Mouse (Mus musculus) forebrain, embryonic 16.5 days (tissue): ENCODE results near the gene Grin2b. TPM values are rescaled to one million over a fixed set of nuclear protein-coding genes. Genes with fewer than 3 reads are reported as not detected.

Source experiments
- ATAC-seq: fragments of 200-750 bp; cut with Nextera tagmentation; 2 replicates; pipeline ENCODE4 v1.8.0; 2017; ENCODE audit warnings: mild to moderate bottlenecking, moderate library complexity
- H3K27ac ChIP-seq: fragments of 300-500 bp; sonication (generic); 2 replicates; pipeline ENCODE4 v1.5.1; 2014; ENCODE audit warnings: low read length, control low read depth
- H3K27me3 ChIP-seq: fragments of 300-500 bp; sonication (generic); replicated peaks from 2 replicates; pipeline ENCODE4 v1.6.1; 2014; ENCODE audit warnings: low read length; ENCODE audit not compliant: control insufficient read depth, insufficient read depth
- H3K36me3 ChIP-seq: fragments of 300-500 bp; sonication (generic); 2 replicates; pipeline ENCODE4 v1.6.1; 2014; ENCODE audit not compliant: control insufficient read depth, insufficient read depth
- H3K4me1 ChIP-seq: fragments of 300-500 bp; sonication (generic); replicated peaks from 2 replicates; pipeline ENCODE4 v1.6.1; 2014; ENCODE audit warnings: low read length; ENCODE audit not compliant: control insufficient read depth, insufficient read depth
- H3K4me2 ChIP-seq: fragments of 300-500 bp; sonication (generic); 2 replicates; pipeline ENCODE4 v1.6.1; 2014; ENCODE audit warnings: mild to moderate bottlenecking, low read length, control low read depth
- H3K4me3 ChIP-seq: fragments of 300-500 bp; sonication (generic); replicated peaks from 2 replicates; pipeline ENCODE4 v1.5.1; 2014; ENCODE audit warnings: mild to moderate bottlenecking, low read length, control low read depth
- H3K9ac ChIP-seq: fragments of 300-500 bp; sonication (generic); replicated peaks from 2 replicates; pipeline ENCODE4 v1.6.1; 2014; ENCODE audit warnings: low read depth, low read length, control low read depth
- H3K9me3 ChIP-seq: fragments of 300-500 bp; sonication (generic); 2 replicates; pipeline ENCODE4 v1.6.1; 2016; ENCODE audit warnings: low read length; ENCODE audit not compliant: control insufficient read depth
- WGBS: fragments of 180-500 bp; shearing (Covaris S2); extraction: QIAGEN DNeasy Blood & Tissue Kit; methylation state at CpG from one replicate; pipeline ENCODE4 v1.1.7; 2014; 5-methylcytosine and 5-hydroxymethylcytosine counted together
- polyA plus RNA-seq: library from polyadenylated mRNA; unstranded; fragments of >200 nt; fragmentation: Nextera tagmentation; extraction: Ambion mirVana; gene quantifications from 2 replicates; pipeline ENCODE4 v1.2.1, GENCODE M21; 2015

Grin2b gene
- polyA plus RNA-seq = 77.0 and 114 TPM in 2 replicates

- under 1% methylated on average over 15 of the region's 30 CpGs for WGBS
- Histone ChIP-seq H3K9ac (peak within 1 kb of the TSS; percentile 79), H3K27ac (peak within 1 kb of the TSS; percentile 90), H3K4me3 (peak within 1 kb of the TSS; percentile 59), H3K27me3 (no peaks in the 10 kb centered on the region), H3K4me1 (peaks cover 11% of the 10 kb centered on the region), H3K9me3 (no peaks in the 10 kb centered on the region), H3K4me2 (peak within 1 kb of the TSS; percentile 71), H3K36me3 (no peaks in the 10 kb centered on the region)
- ATAC-seq = peak; percentile 79
These were observed at the start of gene Grin2b for GRCm38 (mm10) chr6:136173191-136173896. Gene Grin2b, minus strand, starts transcription at chr6:136173511.

- Histone ChIP-seq H3K36me3 (no peaks in the 10 kb centered on the region), H3K9me3 (no peaks in the 10 kb centered on the region), H3K4me2 (no peak overlapping the region), H3K27me3 (no peaks in the 10 kb centered on the region), H3K9ac (no peak overlapping the region), H3K4me1 (no peaks in the 10 kb centered on the region), H3K27ac (no peak overlapping the region), H3K4me3 (no peak overlapping the region)
- WGBS = 91% methylated on average over 3 of the region's 3 CpGs
- ATAC-seq = no peak
These were observed 48.6 kb upstream of the Grin2b start for GRCm38 (mm10) chr6:136221894-136222293.

- Histone ChIP-seq H3K4me3 (no peak overlapping the region), H3K4me2 (no peak overlapping the region), H3K9me3 (no peaks in the 10 kb centered on the region), H3K4me1 (no peaks in the 10 kb centered on the region), H3K27me3 (no peaks in the 10 kb centered on the region), H3K36me3 (no peaks in the 10 kb centered on the region), H3K9ac (no peak overlapping the region), H3K27ac (no peak overlapping the region)
- WGBS = 47% methylated on average over 3 of the region's 3 CpGs
- ATAC-seq = no peak
These were observed 37.1 kb upstream of the Grin2b start for GRCm38 (mm10) chr6:136210442-136210841.

- no peaks in the 10 kb centered on the region for H3K4me1 ChIP-seq
- no peak overlapping the region for H3K4me2 ChIP-seq
- no peaks in the 10 kb centered on the region for H3K36me3 ChIP-seq
- no peaks in the 10 kb centered on the region for H3K9me3 ChIP-seq
- H3K9ac ChIP-seq = no peak overlapping the region
- H3K27me3 ChIP-seq = no peaks in the 10 kb centered on the region
- no peak overlapping the region for H3K4me3 ChIP-seq
- no peak overlapping the region for H3K27ac ChIP-seq
- ATAC-seq = no peak
- 94% methylated on average over 2 of the region's 2 CpGs for WGBS
These were observed 26.5 kb upstream of the Grin2b start for GRCm38 (mm10) chr6:136199814-136200213.

GRCm38 (mm10) chr6:136194616-136195015 lies 21.3 kb upstream of the Grin2b start:
- Histone ChIP-seq H3K9ac (no peak overlapping the region), H3K4me3 (no peak overlapping the region), H3K27me3 (no peaks in the 10 kb centered on the region), H3K27ac (peak overlapping the region; percentile 60), H3K9me3 (no peaks in the 10 kb centered on the region), H3K36me3 (no peaks in the 10 kb centered on the region), H3K4me1 (no peaks in the 10 kb centered on the region), H3K4me2 (no peak overlapping the region)
- 77% methylated on average over 5 of the region's 5 CpGs for WGBS
- no peak for ATAC-seq

- WGBS = 83% methylated on average over 9 of the region's 9 CpGs
- no peak for ATAC-seq
- H3K4me3 ChIP-seq = no peak overlapping the region
These were observed 4.8 kb upstream of the Grin2b start for GRCm38 (mm10) chr6:136178066-136178465.

GRCm38 (mm10) chr6:136172801-136173190 lies 515 bp downstream of the Grin2b start:
- Histone ChIP-seq H3K4me3 (peak overlapping the region; percentile 59), H3K9me3 (no peaks in the 10 kb centered on the region), H3K36me3 (no peaks in the 10 kb centered on the region), H3K4me1 (peaks cover 13% of the 10 kb centered on the region), H3K4me2 (peak overlapping the region; percentile 71), H3K27me3 (no peaks in the 10 kb centered on the region), H3K9ac (peak overlapping the region; percentile 79), H3K27ac (peak overlapping the region; percentile 90)
- WGBS = 0% methylated on average over 15 of the region's 15 CpGs
- ATAC-seq = no peak

More at GRCm38 (mm10) chr6:136178066-136178465, 4.8 kb upstream of the Grin2b start:
- H3K27ac ChIP-seq = no peak overlapping the region
- H3K36me3 ChIP-seq = no peaks in the 10 kb centered on the region
- H3K9ac ChIP-seq = no peak overlapping the region
- H3K4me2 ChIP-seq = no peak overlapping the region
- H3K4me1 ChIP-seq = no peaks in the 10 kb centered on the region
- no peaks in the 10 kb centered on the region for H3K9me3 ChIP-seq
- no peaks in the 10 kb centered on the region for H3K27me3 ChIP-seq

- Histone ChIP-seq H3K4me3 (peak overlapping the region; percentile 59), H3K36me3 (no peaks in the 10 kb centered on the region), H3K9me3 (no peaks in the 10 kb centered on the region), H3K27me3 (no peaks in the 10 kb centered on the region), H3K27ac (peak overlapping the region; percentile 90), H3K4me2 (peak overlapping the region; percentile 71), H3K4me1 (peaks cover 16% of the 10 kb centered on the region), H3K9ac (peak overlapping the region; percentile 79)
- WGBS = under 1% methylated on average over 43 of the region's 43 CpGs
- peak; percentile 76 for ATAC-seq
These were observed 1.1 kb downstream of the Grin2b start for GRCm38 (mm10) chr6:136172172-136172651.

GRCm38 (mm10) chr6:136171343-136171742 lies 2.0 kb downstream of the Grin2b start:
- peak overlapping the region; percentile 79 for H3K9ac ChIP-seq
- H3K9me3 ChIP-seq = no peaks in the 10 kb centered on the region
- ATAC-seq = no peak
- WGBS = 15% methylated on average over 7 of the region's 7 CpGs
- H3K27ac ChIP-seq = peak overlapping the region; percentile 90
- H3K4me3 ChIP-seq = peak overlapping the region; percentile 59
- peaks cover 20% of the 10 kb centered on the region for H3K4me1 ChIP-seq
- H3K27me3 ChIP-seq = no peaks in the 10 kb centered on the region
- H3K36me3 ChIP-seq = no peaks in the 10 kb centered on the region
- peak overlapping the region; percentile 71 for H3K4me2 ChIP-seq
